Mouse (Mus musculus) embryonic facial prominence, embryonic 10.5 days (tissue): ENCODE measurements at regions not wholly inside any gene's neighbourhood (a gene's known extent, or its start where the extent isn't known, plus 50 kb on each side); places are given as distances from the start of the nearest gene placed in this dataset.
A peak's percentile ranks its signal among the peaks of the same experiment; 100 is the strongest.

Experiments
- DNase-seq: peaks from one replicate; pipeline ENCODE4 v3.0.0-alpha.2; 2017; ENCODE audit warnings: low spot score
- H3K27ac ChIP-seq: fragments of 300-500 bp; sonication (generic); replicated peaks from 2 replicates; pipeline ENCODE4 v1.5.1; 2016; ENCODE audit warnings: mild to moderate bottlenecking
- H3K27me3 ChIP-seq: fragments of 300-500 bp; sonication (generic); replicated peaks from 2 replicates; pipeline ENCODE4 v1.6.1; 2016; ENCODE audit warnings: low read depth, mild to moderate bottlenecking; ENCODE audit not compliant: poor library complexity, severe bottlenecking
- H3K36me3 ChIP-seq: fragments of 300-500 bp; sonication (generic); replicated peaks from 2 replicates; pipeline ENCODE4 v1.6.1; 2016; ENCODE audit warnings: mild to moderate bottlenecking, moderate library complexity
- H3K4me1 ChIP-seq: fragments of 300-500 bp; sonication (generic); 2 replicates; pipeline ENCODE4 v1.6.1; 2016
- H3K4me3 ChIP-seq: fragments of 300-500 bp; sonication (generic); 2 replicates; pipeline ENCODE4 v1.5.1; 2016; ENCODE audit warnings: mild to moderate bottlenecking, moderate library complexity
- H3K9me3 ChIP-seq: fragments of 300-500 bp; sonication (generic); 2 replicates; pipeline ENCODE4 v1.6.1; 2016; ENCODE audit warnings: mild to moderate bottlenecking
- WGBS: fragments of 180-500 bp; shearing (Covaris S2); methylation state at CpG from one replicate; pipeline ENCODE4 v1.1.7; 2016; 5-methylcytosine and 5-hydroxymethylcytosine counted together

DNA sequence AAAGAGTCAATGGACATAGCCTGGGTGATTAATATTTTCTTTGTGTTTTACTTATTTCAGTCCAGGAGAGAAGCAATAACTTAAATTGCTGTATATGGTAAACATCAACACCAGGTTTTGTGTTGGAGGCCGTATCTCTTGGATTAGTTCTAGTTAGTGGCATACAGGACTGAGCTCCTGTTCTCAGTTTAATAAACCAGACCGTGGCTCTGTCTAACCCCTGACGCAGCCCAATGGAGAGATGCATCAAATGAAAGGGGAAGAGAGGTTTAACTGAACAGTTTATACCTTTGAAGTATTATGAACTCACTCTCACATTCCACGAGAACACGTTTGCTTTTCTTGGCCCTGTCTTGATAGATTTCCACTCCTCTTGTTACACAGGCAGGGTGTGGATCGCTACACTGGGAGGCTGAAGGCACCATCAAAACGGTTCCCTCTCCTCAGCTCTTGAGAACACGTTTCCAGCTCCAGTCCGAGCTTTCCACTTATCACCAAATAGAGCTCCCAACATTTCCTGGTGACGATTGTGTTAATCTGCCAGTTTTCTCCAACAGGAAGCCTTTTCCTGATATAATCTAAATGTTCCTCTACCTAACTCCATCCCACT is 54.0 kb upstream of the Cerkl start:
- Histone ChIP-seq H3K27ac (no peak overlapping the region), H3K4me3 (no peak overlapping the region), H3K36me3 (no peaks in the 10 kb centered on the region), H3K4me1 (no peaks in the 10 kb centered on the region), H3K27me3 (no peaks in the 10 kb centered on the region; the same call in 1 of the 2 replicates), H3K9me3 (no peaks in the 10 kb centered on the region)
- 88% methylated on average over 10 of the region's 10 CpGs for WGBS
- no peak for DNase-seq

DNA sequence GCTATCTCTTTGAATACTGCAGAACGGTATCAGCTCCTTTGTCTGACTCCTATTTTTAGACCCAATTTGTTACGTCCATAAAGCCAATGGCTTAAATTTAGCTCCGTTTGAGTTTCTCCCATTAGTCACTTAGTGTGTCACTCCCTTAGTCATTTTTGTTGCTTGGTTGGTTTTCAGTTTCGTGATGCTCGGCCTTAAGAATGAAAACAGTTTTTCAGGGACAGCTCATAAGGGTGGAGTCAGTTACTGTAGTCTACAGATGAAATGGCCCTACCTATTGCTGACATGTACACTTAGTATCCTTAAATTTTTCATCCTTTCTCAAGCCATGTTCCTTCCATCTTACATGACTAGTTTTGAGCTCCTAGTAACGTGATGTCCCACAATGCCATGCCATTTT is 54.5 kb upstream of the Cerkl start:
- no peak for DNase-seq
- WGBS, result 82% methylated on average over 6 of the region's 6 CpGs
- no peak overlapping the region for H3K27ac ChIP-seq
- H3K27me3 ChIP-seq, result no peaks in the 10 kb centered on the region; the same call in 1 of the 2 replicates
- no peaks in the 10 kb centered on the region for H3K36me3 ChIP-seq
- no peaks in the 10 kb centered on the region for H3K4me1 ChIP-seq
- H3K9me3 ChIP-seq, result no peaks in the 10 kb centered on the region
- no peak overlapping the region for H3K4me3 ChIP-seq

DNA sequence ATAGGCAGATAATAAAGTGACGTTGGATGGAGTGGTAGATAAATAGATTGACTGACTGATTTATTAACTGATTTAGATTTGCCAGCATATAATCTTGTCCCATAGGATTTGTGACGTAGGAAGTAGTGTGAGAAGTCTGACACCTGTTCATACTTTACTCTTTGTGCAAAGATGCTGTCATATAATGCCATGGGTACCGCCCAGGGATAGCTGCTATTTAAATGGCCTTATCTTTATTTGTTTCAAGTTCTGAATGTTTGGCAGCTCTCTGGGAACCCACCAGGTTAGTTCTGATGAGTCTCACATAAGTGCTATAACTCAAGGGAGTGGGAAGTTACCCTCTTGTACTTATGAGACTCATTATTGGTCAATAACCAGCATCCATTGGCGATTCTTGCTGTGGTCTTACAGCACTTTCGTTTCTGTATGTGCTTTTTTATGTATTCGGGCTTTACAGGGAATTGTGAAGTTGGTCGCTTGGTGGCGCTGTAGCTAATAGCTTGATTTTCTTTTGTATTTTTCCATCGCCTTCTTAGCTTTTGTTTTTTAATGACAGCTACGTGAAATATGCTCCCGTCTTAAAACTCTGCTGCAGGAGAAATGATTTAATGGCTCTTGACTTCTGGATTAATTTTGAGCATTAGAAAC is 55.2 kb upstream of the Cerkl start:
- WGBS, result 32% methylated on average over 11 of the region's 11 CpGs
- Histone ChIP-seq H3K27ac (no peak overlapping the region), H3K9me3 (no peaks in the 10 kb centered on the region), H3K36me3 (no peaks in the 10 kb centered on the region), H3K4me3 (no peak overlapping the region), H3K27me3 (no peaks in the 10 kb centered on the region; the same call in 1 of the 2 replicates), H3K4me1 (no peaks in the 10 kb centered on the region)
- DNase-seq, result peak; percentile 57

DNA sequence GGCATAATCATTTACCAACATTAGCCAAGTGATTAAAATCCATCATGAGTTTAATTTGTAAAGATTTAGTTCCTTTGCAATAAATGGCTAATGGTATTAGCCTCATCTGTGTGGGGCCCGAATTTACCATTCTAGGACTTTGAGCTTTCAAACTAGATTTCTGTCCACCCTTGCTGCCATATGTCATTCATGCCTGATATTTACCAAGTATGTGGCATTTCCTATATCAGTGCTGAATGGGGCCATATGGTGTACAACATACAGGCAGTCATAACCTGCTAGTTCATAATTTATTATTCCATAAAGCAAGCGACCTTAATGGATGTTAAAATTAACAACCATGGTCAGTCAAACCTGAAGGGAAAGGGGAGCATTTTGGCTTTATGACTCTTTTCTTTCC is 55.8 kb upstream of the Cerkl start:
- H3K27me3 ChIP-seq, result no peaks in the 10 kb centered on the region; the same call in 1 of the 2 replicates
- DNase-seq, result no peak
- no peaks in the 10 kb centered on the region for H3K36me3 ChIP-seq
- WGBS, result 80% methylated on average over 2 of the region's 2 CpGs
- H3K9me3 ChIP-seq, result no peaks in the 10 kb centered on the region
- H3K4me1 ChIP-seq, result no peaks in the 10 kb centered on the region
- no peak overlapping the region for H3K4me3 ChIP-seq
- H3K27ac ChIP-seq, result no peak overlapping the region

DNA sequence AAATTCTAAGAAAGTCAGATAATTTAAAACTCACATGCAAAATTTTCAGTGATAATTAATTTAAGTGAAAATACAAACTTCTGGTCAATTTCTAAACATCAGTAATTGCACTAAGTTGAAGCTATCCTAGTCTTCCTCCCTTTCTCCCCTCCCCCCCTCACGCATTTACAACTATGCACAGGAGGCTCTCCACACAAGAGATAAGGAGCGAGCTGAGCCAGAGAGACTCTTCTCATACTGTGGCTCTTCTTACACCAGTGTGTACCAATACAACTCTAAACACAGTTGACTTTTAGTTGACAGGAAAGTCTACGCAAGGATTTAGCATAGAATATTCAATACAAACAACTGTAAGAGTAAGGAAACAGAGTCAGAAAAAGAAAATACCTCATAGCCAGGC is 57.1 kb upstream of the Cerkl start:
- Histone ChIP-seq H3K27ac (no peak overlapping the region), H3K4me3 (no peak overlapping the region), H3K36me3 (no peaks in the 10 kb centered on the region), H3K9me3 (no peaks in the 10 kb centered on the region), H3K27me3 (no peaks in the 10 kb centered on the region; the same call in 1 of the 2 replicates), H3K4me1 (no peaks in the 10 kb centered on the region)
- DNase-seq, result no peak
- 68% methylated on average over 3 of the region's 3 CpGs for WGBS

DNA sequence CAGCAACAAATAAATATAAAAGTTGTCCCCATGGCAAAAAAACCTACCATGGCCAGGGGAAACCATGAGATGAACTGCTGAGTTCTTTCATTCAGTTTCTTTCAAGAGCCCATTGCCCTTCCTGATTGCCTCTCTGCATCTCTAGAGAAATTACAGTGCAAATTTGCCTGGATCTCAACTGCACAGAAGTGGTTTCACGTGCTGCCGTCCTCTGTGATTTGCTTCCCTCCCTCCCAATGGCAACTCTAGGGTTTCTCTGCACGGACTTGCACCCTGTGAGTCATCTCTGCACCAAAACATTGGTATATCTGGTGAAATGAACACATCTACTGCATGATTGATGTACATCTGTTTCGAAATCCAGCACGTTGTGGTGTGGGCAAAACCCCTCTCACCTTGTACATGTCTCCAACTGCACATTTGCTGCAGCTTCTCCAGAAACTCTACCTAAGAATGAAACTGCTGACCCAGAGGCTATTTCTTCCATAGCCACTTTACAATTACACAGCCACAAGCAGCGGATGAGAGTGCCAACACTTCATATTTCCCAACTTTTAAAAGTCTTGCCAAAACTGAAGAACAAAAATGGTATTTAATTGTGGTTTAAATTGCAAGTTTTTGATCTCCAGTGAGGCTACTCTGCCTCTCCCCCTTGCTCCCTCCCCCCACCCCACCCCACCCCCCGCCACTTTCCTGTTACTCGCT is 61.6 kb upstream of the Cerkl start:
- Histone ChIP-seq H3K4me1 (no peaks in the 10 kb centered on the region), H3K36me3 (no peaks in the 10 kb centered on the region), H3K9me3 (no peaks in the 10 kb centered on the region), H3K27me3 (no peaks in the 10 kb centered on the region), H3K4me3 (no peak overlapping the region), H3K27ac (no peak overlapping the region; the same call in 1 of the 2 replicates)
- WGBS, result 82% methylated on average over 8 of the region's 8 CpGs
- no peak for DNase-seq

DNA sequence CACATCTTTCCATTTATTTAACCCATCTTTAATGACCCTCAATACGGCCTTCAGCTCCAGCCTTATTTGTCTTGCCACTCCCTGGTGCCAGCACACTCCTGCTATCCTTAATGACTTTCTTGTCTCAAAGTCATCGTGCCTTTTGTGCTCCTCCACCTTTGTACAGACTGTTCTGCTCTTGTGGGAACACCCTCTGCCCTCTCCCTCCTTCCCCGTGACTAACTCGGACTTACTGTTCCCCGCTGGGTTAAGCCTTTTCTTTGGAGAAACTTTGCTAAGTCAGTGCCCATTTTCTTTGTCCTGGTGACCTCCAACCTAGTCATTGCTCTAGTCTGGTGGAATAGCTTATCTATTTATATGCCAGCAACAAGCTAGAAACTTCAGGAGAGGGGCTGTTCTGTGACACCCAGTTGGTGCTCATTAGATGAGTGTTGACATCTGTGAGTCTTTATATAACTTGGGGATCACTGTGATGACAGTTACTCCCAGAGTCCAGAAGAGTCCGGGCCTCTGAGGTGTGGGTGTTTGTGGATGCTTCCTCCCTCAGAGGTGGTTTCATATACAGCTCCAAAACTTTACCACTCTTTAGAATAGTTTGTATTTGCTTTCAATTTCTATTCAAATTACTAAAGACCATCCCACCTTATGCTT is 63.3 kb upstream of the Cerkl start:
- H3K4me1 ChIP-seq, result no peaks in the 10 kb centered on the region
- no peak overlapping the region for H3K4me3 ChIP-seq
- H3K27ac ChIP-seq, result no peak overlapping the region
- H3K27me3 ChIP-seq, result no peaks in the 10 kb centered on the region
- H3K36me3 ChIP-seq, result no peaks in the 10 kb centered on the region
- no peaks in the 10 kb centered on the region for H3K9me3 ChIP-seq
- no peak for DNase-seq
- WGBS, result 51% methylated on average over 6 of the region's 6 CpGs

DNA sequence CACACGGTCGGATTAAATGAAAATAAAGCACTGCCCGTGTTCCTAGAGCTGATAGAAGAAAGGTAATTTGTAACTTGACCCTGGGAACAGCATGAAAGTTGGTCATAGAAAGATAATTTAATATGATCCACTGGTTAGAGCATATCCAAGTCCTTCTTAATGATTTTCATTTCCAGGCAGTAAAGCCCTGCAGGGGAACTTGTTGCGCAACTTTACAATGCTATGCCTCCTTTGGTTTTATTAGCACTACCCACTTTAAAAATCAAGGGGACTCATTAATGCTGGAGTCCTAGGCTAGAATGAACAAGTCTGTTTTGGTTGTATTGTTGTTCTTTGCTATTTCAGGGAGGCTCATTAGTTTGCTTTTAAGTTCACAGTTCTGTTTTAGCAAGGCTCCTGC is 66.9 kb upstream of the Cerkl start:
- Histone ChIP-seq H3K36me3 (no peaks in the 10 kb centered on the region), H3K4me3 (no peak overlapping the region), H3K27ac (no peak overlapping the region), H3K9me3 (no peaks in the 10 kb centered on the region), H3K4me1 (peaks cover 23% of the 10 kb centered on the region), H3K27me3 (peaks cover 3% of the 10 kb centered on the region; the same call in 1 of the 2 replicates)
- WGBS, result 87% methylated on average over 4 of the region's 4 CpGs
- DNase-seq, result no peak

DNA sequence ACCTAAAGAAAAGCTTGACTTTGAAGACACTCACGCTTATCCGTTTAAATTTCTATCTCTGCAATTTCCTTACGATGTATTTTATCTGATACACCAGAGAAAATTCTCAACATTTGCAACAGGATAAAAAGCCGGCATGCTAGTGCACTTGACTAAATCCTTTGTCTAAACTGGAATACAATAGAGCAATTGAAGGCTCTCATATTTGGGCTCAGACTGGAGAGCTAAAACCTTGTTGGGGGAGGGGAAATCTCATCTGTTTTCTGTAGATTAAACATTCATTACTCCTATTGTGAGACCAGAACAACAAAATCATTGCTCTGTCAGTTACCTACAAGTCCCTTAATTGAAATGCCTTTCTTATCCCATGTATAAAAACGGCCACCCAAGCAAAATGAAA is 70.9 kb upstream of the Cerkl start:
- DNase-seq, result no peak
- no peaks in the 10 kb centered on the region for H3K9me3 ChIP-seq
- no peaks in the 10 kb centered on the region for H3K36me3 ChIP-seq
- H3K27me3 ChIP-seq, result peaks cover 3% of the 10 kb centered on the region; the same call in 1 of the 2 replicates
- H3K4me3 ChIP-seq, result no peak overlapping the region
- WGBS, result 32% methylated on average over 5 of the region's 5 CpGs
- H3K4me1 ChIP-seq, result peaks cover 37% of the 10 kb centered on the region
- no peak overlapping the region for H3K27ac ChIP-seq

DNA sequence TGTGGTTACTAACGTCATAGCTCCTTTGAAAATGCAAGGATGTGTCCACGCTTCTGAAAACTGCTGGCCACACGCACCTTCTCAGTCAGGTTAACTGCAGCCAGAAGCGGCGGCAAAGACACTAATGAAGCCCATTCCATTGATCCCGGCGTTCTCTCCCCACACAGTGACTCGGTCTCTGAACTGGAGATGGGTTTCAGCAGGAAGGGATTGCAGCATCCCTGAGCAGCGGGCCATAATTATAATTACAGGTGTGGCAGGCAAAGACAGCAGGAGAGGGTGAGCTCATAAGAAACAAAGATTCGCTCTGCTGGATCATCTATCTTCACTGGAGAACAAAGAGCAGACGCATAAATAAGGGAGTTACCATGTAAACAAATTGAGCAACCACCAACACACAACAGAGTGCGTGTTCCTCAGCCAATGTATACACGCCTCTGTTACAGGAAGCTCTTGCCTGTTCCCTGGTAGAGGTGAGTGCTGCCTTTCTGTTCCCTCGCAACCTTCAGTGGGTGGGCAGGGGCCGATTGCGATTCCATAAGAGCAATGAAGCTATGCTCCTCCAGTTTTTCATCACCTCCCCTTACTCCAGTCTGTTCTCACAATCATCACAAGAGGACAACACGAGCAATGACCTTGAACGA is 71.9 kb upstream of the Cerkl start:
- Histone ChIP-seq H3K27ac (no peak overlapping the region), H3K4me1 (peaks cover 37% of the 10 kb centered on the region), H3K27me3 (peaks cover 3% of the 10 kb centered on the region; the same call in 1 of the 2 replicates), H3K36me3 (no peaks in the 10 kb centered on the region), H3K4me3 (no peak overlapping the region), H3K9me3 (no peaks in the 10 kb centered on the region)
- 61% methylated on average over 18 of the region's 18 CpGs for WGBS
- no peak for DNase-seq

DNA sequence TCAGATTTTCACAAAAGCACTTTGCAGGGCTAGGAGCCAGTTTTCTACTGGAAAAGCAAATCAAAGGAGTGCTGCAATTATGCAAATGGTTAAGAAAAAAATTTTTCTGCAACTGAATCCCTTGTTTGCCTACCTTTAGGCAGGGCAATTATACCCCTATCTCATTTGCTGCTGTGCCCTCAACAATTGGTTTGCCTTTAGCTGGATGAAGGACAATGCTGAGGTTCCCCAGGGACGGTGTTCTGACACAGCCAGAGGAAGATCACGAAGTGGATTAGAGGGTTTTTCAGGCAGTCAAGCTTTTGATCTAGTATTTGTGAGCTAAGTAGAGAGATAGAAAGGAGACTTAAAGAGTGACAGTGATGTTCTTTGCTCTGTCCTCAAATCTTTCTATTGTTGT is 72.6 kb upstream of the Cerkl start:
- Histone ChIP-seq H3K36me3 (no peaks in the 10 kb centered on the region), H3K27ac (no peak overlapping the region), H3K9me3 (no peaks in the 10 kb centered on the region), H3K27me3 (peaks cover 3% of the 10 kb centered on the region; the same call in 1 of the 2 replicates), H3K4me3 (no peak overlapping the region), H3K4me1 (peaks cover 37% of the 10 kb centered on the region)
- WGBS, result 17% methylated on average over 2 of the region's 2 CpGs
- no peak for DNase-seq

DNA sequence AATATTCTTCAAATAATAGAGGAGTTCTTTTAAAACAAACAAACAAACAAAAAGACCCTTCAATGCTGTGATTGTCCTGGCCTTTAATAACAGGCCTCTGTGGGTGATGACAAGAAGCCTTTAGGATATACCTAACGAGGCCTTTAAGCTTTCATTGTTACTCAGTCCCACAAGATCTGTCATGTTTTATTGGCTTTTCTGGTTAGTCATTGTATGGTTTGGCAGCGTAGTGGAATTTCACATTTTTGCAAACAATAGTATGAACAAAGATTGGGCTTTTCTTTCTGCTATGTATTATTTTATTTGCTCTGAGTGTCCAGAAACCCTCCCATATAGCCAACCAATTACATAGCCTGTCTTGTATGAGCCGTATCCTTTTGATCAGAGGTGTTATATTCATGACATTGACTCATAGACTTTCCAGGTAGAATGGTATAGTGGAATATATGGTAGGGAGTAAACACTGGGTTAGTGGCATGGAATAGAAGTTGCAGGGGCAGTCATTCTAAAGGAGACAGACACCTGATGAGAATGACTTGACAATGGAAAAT is 76.1 kb upstream of the Cerkl start:
- Histone ChIP-seq H3K4me3 (no peak overlapping the region), H3K27ac (no peak overlapping the region), H3K27me3 (no peaks in the 10 kb centered on the region; the same call in 1 of the 2 replicates), H3K9me3 (no peaks in the 10 kb centered on the region), H3K4me1 (peaks cover 21% of the 10 kb centered on the region), H3K36me3 (no peaks in the 10 kb centered on the region)
- no peak for DNase-seq
- 64% methylated on average over 3 of the region's 3 CpGs for WGBS
